Mouse (Mus musculus) CH12.LX (cell line): ENCODE measurements around the gene Plekha4. TPM values are rescaled to one million over a fixed set of nuclear protein-coding genes. Genes with fewer than 3 reads are reported as not detected.

ENCODE experiments used
- DNase-seq: peaks from one replicate; pipeline ENCODE4 v3.0.0-alpha.2; 2013; ENCODE audit errors: extremely low read depth
- H3K27ac ChIP-seq: 2 replicates; pipeline ENCODE4 v1.5.1; 2012; ENCODE audit warnings: low read depth, mild to moderate bottlenecking, control low read depth, moderate library complexity; ENCODE audit not compliant: insufficient read depth
- H3K27me3 ChIP-seq: replicated peaks from 2 replicates; pipeline ENCODE3; 2012; ENCODE audit warnings: inconsistent platforms
- H3K36me3 ChIP-seq, 2 experiments: replicated peaks in 1 of 2; 2 replicates each; pipeline versions ENCODE3 to v1.6.1; 2012; ENCODE audit warnings: inconsistent platforms in 1 of 2, low read length in 1 of 2, mild to moderate bottlenecking in 1 of 2, mixed read lengths in 1 of 2, moderate library complexity in 1 of 2; ENCODE audit not compliant: control insufficient read depth in 1 of 2, insufficient read depth in 1 of 2
- H3K4me1 ChIP-seq, 2 experiments: 2 replicates each; pipeline ENCODE4 v1.6.1; 2012; ENCODE audit warnings: inconsistent platforms in 1 of 2, moderate library complexity in 1 of 2; ENCODE audit not compliant: insufficient read depth in 2 of 2, control insufficient read depth in 1 of 2
- H3K4me2 ChIP-seq: 2 replicates; pipeline ENCODE4 v1.6.1; 2012; ENCODE audit warnings: low read depth, mild to moderate bottlenecking, control low read depth; ENCODE audit not compliant: poor library complexity, insufficient read depth, severe bottlenecking
- H3K4me3 ChIP-seq, 3 experiments: fragments of 150-350 bp in 1 of 3; sonication (generic) in 1 of 3; replicated peaks in 1 of 3; 2 replicates each; pipeline versions ENCODE3 to v1.5.1; 2011 to 2012; ENCODE audit warnings: low read depth in 2 of 3, low read length in 2 of 3, mild to moderate bottlenecking in 2 of 3, moderate library complexity in 2 of 3, control low read depth in 1 of 3, improper control_type of control experiment in 1 of 3, inconsistent platforms in 1 of 3, mixed read lengths in 1 of 3; ENCODE audit not compliant: poor library complexity in 1 of 3
- H3K79me2 ChIP-seq: replicated peaks from 2 replicates; pipeline ENCODE4 v1.6.1; 2012; ENCODE audit warnings: mild to moderate bottlenecking, moderate library complexity; ENCODE audit not compliant: control insufficient read depth, poor library complexity, insufficient read depth, severe bottlenecking; ENCODE audit errors: extremely low read depth
- H3K9ac ChIP-seq: 2 replicates; pipeline ENCODE4 v1.6.1; 2012; ENCODE audit warnings: low read depth, mild to moderate bottlenecking, control low read depth, moderate library complexity; ENCODE audit not compliant: insufficient read depth
- H3K9me3 ChIP-seq: replicated peaks from 2 replicates; pipeline ENCODE3; 2012; ENCODE audit warnings: low read length, inconsistent platforms, mixed read lengths
- CHD1 ChIP-seq: IDR thresholded peaks from 2 replicates; pipeline ENCODE4 v1.6.1; 2012; ENCODE audit warnings: low read depth, low read length, improper control_type of control experiment, inconsistent platforms
- CTCF ChIP-seq, 2 experiments: IDR thresholded peaks in 1 of 2; conservative IDR thresholded peaks in 1 of 2; 2 replicates each; pipeline ENCODE4 v1.5.1; 2011 to 2012; ENCODE audit warnings: low read depth in 2 of 2, low read length in 2 of 2, improper control_type of control experiment in 1 of 2, inconsistent platforms in 1 of 2, mild to moderate bottlenecking in 1 of 2, moderate library complexity in 1 of 2
- EP300 ChIP-seq: IDR thresholded peaks from 2 replicates; pipeline ENCODE4 v1.6.1; 2011; ENCODE audit warnings: low read length, improper control_type of control experiment
- ETS1 ChIP-seq: conservative IDR thresholded peaks from 2 replicates; pipeline ENCODE4 v1.6.1; 2012; ENCODE audit warnings: low read depth, mild to moderate bottlenecking, inconsistent platforms, low read length, improper control_type of control experiment, moderate library complexity
- HCFC1 ChIP-seq: IDR thresholded peaks from 2 replicates; pipeline ENCODE4 v1.6.1; 2012; ENCODE audit warnings: low read depth, mild to moderate bottlenecking, inconsistent platforms, low read length, improper control_type of control experiment
- IRF4 ChIP-seq: IDR thresholded peaks from 2 replicates; pipeline ENCODE4 v1.6.1; 2014; ENCODE audit warnings: low read depth, mild to moderate bottlenecking, inconsistent platforms, low read length, improper control_type of control experiment
- JUND ChIP-seq: conservative IDR thresholded peaks from 2 replicates; pipeline ENCODE4 v1.6.1; 2011; ENCODE audit warnings: low read depth, low read length, improper control_type of control experiment
- KAT2A ChIP-seq: IDR thresholded peaks from 2 replicates; pipeline ENCODE4 v1.6.1; 2012; ENCODE audit warnings: low read length, improper control_type of control experiment, inconsistent platforms; ENCODE audit not compliant: insufficient replicate concordance
- MAX ChIP-seq: IDR thresholded peaks from 2 replicates; pipeline ENCODE4 v1.6.1; 2011; ENCODE audit warnings: low read length, improper control_type of control experiment
- MEF2A ChIP-seq: IDR thresholded peaks from 2 replicates; pipeline ENCODE4 v1.6.1; 2014; ENCODE audit warnings: low read depth, mild to moderate bottlenecking, inconsistent platforms, low read length, improper control_type of control experiment, borderline replicate concordance
- PAX5 ChIP-seq: IDR thresholded peaks from 2 replicates; pipeline ENCODE4 v1.6.1; 2012; ENCODE audit warnings: low read length, inconsistent platforms, mixed read lengths
- SIN3A ChIP-seq: IDR thresholded peaks from 2 replicates; pipeline ENCODE4 v1.6.1; 2012; ENCODE audit warnings: low read length, improper control_type of control experiment, inconsistent platforms
- SMC3 ChIP-seq: IDR thresholded peaks from 2 replicates; pipeline ENCODE4 v1.6.1; 2011; ENCODE audit warnings: low read depth, low read length, improper control_type of control experiment
- USF1 ChIP-seq: IDR thresholded peaks from 2 replicates; pipeline ENCODE4 v1.6.1; 2014; ENCODE audit warnings: low read depth, mild to moderate bottlenecking, inconsistent platforms, low read length, improper control_type of control experiment
- ZC3H11A ChIP-seq: IDR thresholded peaks from 2 replicates; pipeline ENCODE4 v1.6.1; 2012; ENCODE audit warnings: low read depth, mild to moderate bottlenecking, inconsistent platforms, low read length, improper control_type of control experiment
- ZMIZ1 ChIP-seq: IDR thresholded peaks from 2 replicates; pipeline ENCODE4 v1.6.1; 2012; ENCODE audit warnings: low read depth, mild to moderate bottlenecking, inconsistent platforms, low read length, improper control_type of control experiment
- dilution Hi-C: fragments of 300-500 bp; cut with MboI; formaldehyde crosslinking; loops from 2 replicates; pipeline ENCODE4 v1.14.3; 2020; ENCODE audit warnings: low sequenced_read_pairs; ENCODE audit not compliant: extremely low pct_unique_long_range_greater_than_20kb, extremely low pct_ligation_motif_present
- in situ Hi-C: fragments of 300-500 bp; cut with MboI; formaldehyde crosslinking; loops from 3 replicates; pipeline ENCODE4 v1.14.3; 2019; ENCODE audit warnings: low sequenced_read_pairs, low pct_ligation_motif_present, low pct_unique_long_range_greater_than_20kb, mixed read lengths
- polyA plus RNA-seq: library from polyadenylated mRNA; unstranded; fragments of >175 nt; gene quantifications from 2 replicates; pipeline ENCODE4 v1.2.1, GENCODE M21; 2012; ENCODE audit warnings: low read depth; ENCODE audit not compliant: insufficient read length
- total RNA-seq, 2 experiments: library from RNA; depleted of rRNA; stranded (reverse); fragments of 300-350 nt in 1 of 2; fragments of >200 nt in 1 of 2; gene quantifications; 2 replicates each; pipeline ENCODE4 v1.2.3; 2012 to 2014

Plekha4 gene
- total and polyA plus RNA-seq, 3 experiments: 0.25 to 0.90 (median 0.28) TPM

DNA sequence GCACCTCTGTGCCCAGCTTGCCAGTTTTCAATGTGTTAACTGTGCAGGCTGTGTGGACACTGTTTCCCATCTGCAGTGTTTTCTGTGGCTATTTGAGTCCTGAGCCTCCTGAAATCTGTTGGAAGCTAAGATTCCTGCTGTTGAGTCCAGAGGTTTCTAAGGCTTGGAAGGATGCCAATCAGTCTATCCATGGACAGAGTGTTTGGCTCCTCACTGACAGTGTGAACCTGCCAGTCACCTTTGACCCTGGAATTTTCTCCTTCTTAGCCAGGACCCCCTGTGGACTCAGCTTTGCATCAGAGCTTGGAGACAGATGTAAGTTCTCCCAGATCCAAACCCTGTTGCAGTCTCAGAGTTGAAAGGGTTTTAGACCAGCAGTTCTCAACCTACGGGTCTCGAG is 14.1 kb downstream of the Plekha4 start:
- Histone ChIP-seq H3K27ac (no peak overlapping the region), H3K36me3 (no peaks in the 10 kb centered on the region)
- in situ Hi-C loops: no loop called here
- TF ChIP-seq EP300 (no peak), MAX (no peak), PAX5 (no peak), USF1 (no peak), KAT2A (no peak), MEF2A (no peak), SMC3 (no peak), HCFC1 (no peak), ETS1 (no peak), CHD1 (no peak)
- TF ChIP-seq, all 38 proteins: peak for 0
- Histone ChIP-seq H3K9ac (no peak overlapping the region), H3K9me3 (no peaks in the 10 kb centered on the region), H3K79me2 (no peaks in the 10 kb centered on the region), H3K4me1 (no peaks in the 10 kb centered on the region), H3K27me3 (peaks cover 1% of the 10 kb centered on the region), H3K4me2 (no peak overlapping the region), H3K4me3 (no peak overlapping the region)
- DNase-seq: no peak
- dilution Hi-C loops: no loop called here

DNA sequence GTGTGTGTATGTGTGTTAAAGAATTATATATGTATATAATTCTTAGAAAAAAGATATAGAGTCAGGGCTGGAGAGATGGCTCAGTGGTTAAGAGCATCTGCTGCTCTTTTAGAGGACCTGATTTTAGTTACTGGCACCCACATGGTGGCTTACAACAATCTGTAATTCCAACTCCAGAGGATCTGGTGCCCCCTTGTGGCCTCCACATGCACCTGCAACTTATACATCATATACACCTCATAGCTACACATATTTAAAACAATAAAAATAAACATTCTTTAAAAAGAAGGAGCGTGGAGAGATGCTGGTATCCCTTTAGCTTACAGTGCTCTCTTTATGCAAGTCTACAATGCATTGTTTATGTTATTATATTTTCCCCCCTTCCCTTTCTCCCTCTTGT is 18.4 kb downstream of the Plekha4 start:
- no peak overlapping the region for H3K27ac ChIP-seq
- dilution Hi-C loops: no loop called here
- in situ Hi-C loops: no loop called here
- DNase-seq: no peak
- TF ChIP-seq ZC3H11A: no peak
- no peak for TF ChIP-seq IRF4
- TF ChIP-seq JUND: no peak
- no peak for TF ChIP-seq SIN3A
- TF ChIP-seq CTCF (conservative IDR thresholded peaks at IDR 0.05 in 1 of 2, IDR thresholded peaks at IDR 0.05 in 1 of 2; ENCODE audit: low read depth in 2 of 2, low read length in 2 of 2): peak; percentile 20 to 44; a peak in 2 of 4 replicates
- no peak for TF ChIP-seq ZMIZ1
- peak; percentile 11 for TF ChIP-seq SMC3
- peaks cover 1% of the 10 kb centered on the region for H3K27me3 ChIP-seq
- no peak overlapping the region for H3K4me2 ChIP-seq
- H3K4me3 ChIP-seq: no peak overlapping the region
- no peaks in the 10 kb centered on the region for H3K36me3 ChIP-seq
- H3K79me2 ChIP-seq: no peaks in the 10 kb centered on the region
- H3K9me3 ChIP-seq: no peaks in the 10 kb centered on the region
- no peak overlapping the region for H3K9ac ChIP-seq
- H3K4me1 ChIP-seq: peaks cover 0 to 11% of the 10 kb centered on the region in 2 experiments; a peak in 2 of 4 replicates
